Mouse (Mus musculus) G1E-ER4 (cell line): ENCODE data around the gene Olfr1186. TPM values are rescaled to one million over a fixed set of nuclear protein-coding genes. Genes with fewer than 3 reads are reported as not detected.

ENCODE experiments used
- GATA1 ChIP-seq: IDR thresholded peaks from one replicate; pipeline ENCODE4 v1.8.0; 2012; ENCODE audit warnings: low read length, inconsistent platforms
- polyA plus RNA-seq: library from polyadenylated mRNA; stranded (reverse); fragments of >175 nt; gene quantifications from 2 replicates; pipeline ENCODE4 v1.2.3, GENCODE M21; 2012

Gene Olfr1186
- polyA plus RNA-seq = not detected in 2 replicates

DNA sequence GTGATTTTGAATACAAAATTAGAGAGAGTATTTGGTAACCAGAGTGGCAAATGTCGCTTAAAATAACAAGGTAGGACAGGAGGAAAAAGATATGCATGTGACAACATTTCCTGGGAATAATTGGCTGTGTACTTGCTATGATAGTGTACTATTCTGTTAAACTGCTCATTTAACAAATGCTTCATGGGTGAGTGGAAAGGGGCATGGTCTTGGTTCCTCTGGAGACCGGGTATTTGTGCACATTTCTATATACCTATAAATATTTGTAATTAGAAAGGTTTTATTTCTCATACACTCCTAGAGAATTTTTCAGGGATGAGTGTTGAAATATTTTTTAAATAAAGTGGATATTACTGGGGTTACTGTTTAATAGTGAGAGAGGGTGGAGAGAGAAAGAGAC lies at the start of gene Olfr1186:
Gene Olfr1186 (plus strand): TSS at position 301 of the 400 bp plus-strand sequence.
- TF ChIP-seq GATA1 = no peak

DNA sequence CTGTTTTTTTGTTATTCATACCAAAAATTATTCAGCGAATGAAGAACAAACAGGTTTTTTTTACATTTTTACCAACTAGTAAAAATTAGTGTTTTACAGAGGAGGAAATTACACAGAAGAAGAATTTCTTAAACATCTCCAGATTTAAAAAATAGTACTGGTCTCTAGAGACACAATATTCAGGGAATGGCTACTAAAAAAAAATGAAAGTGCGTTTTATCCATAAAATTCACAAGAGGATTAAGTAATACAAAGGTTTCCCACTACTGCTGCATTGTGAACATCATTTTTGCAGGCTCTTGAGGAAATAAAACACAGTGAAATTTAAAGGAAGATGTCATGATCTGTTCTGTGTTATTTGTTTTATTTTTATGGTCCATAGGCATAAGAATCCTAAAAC lies 35.1 kb upstream of the Olfr1186 start, which contains the start of gene Olfr1184:
Gene Olfr1184 (plus strand): TSS at position 301 of the 400 bp plus-strand sequence.
- no peak for TF ChIP-seq GATA1

DNA sequence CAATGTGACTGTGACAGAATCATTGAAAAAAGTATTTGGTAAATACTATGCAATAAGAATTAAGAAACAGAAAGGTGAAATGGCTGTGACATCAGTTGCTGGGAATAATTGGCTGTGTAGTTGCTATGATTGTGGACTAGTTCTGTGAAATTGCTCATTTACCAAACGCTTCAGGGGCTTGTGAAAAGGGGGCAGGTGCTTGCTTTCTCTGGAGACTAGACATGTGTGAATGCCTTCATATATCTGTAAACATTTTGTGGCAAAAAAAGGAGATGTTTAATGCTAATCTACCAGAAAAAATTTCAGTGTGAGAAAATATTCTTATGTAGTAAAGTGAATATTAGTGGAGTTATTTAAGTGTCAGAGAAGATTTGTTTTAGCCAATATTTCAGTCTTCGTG lies 25.3 kb upstream of the Olfr1186 start, which contains the start of gene Olfr1185-ps1:
Gene Olfr1185-ps1 (plus strand): TSS at position 301 of the 400 bp plus-strand sequence.
- TF ChIP-seq GATA1 = no peak

DNA sequence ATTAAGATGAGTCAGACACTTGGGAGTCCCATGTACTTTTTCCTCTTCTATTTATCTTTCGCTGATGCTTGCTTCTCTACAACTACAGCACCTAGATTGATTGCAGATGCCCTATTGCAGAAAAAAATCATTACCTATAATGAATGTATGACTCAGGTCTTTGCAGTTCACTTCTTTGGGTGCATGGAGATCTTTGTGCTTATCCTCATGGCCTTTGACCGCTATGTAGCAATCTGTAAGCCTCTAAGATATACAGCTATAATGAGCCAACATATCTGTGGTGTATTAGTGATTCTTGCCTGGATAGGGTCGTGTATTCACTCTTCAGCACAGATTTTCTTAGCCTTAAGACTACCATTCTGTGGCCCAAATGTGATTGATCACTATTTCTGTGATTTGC lies 7.4 kb downstream of the Olfr1186 start:
- TF ChIP-seq GATA1 = no peak

DNA sequence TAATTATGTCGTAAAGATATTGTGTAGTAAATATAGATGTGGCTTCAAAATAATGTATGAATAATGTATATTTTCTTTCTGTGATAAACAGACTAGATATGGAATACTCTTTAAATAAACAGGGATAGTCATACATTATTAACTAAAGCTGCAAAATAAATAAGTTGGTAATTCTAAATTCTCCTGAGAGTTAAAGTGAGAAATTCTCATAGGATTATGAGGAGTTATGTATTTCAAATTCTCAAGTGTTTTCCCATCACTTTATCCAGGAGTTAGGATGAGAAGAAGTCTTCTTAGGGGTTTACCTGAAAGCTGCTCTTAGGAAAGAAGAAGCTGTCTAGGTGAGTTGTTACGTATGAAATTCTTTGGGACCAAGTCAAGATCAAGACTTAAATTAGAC lies 38.3 kb downstream of the Olfr1186 start, which contains the start of gene Olfr1188:
Gene Olfr1188 (plus strand): TSS at position 301 of the 400 bp plus-strand sequence.
- no peak for TF ChIP-seq GATA1

Other genes with a start within 250 kb of the Olfr1186 start
- not detected in 2 replicates for gene Olfr1173, start 238.7 kb upstream of the Olfr1186 start, polyA plus RNA-seq
- not detected in 2 replicates for gene Olfr1174-ps, start 203.4 kb upstream of the Olfr1186 start, polyA plus RNA-seq
- not detected in 2 replicates for gene Olfr1175-ps, start 191.3 kb upstream of the Olfr1186 start, polyA plus RNA-seq
- gene Olfr1176, start 181.8 kb upstream of the Olfr1186 start, polyA plus RNA-seq = not detected in 2 replicates
- gene Olfr1177-ps, start 172.1 kb upstream of the Olfr1186 start, polyA plus RNA-seq = not detected in 2 replicates
- gene Olfr1178, start 131.5 kb upstream of the Olfr1186 start, polyA plus RNA-seq = not detected in 2 replicates
- not detected in 2 replicates for gene Olfr1179, start 112.1 kb upstream of the Olfr1186 start, polyA plus RNA-seq
- not detected in 2 replicates for gene Olfr1180, start 99.4 kb upstream of the Olfr1186 start, polyA plus RNA-seq
- not detected in 2 replicates for gene Olfr1181, start 92.4 kb upstream of the Olfr1186 start, polyA plus RNA-seq
- not detected in 2 replicates for gene Gm13757, start 69.4 kb upstream of the Olfr1186 start, polyA plus RNA-seq
- not detected in 2 replicates for gene Olfr1183, start 63.7 kb upstream of the Olfr1186 start, polyA plus RNA-seq
- not detected in 2 replicates for gene Olfr1184, start 35.0 kb upstream of the Olfr1186 start, polyA plus RNA-seq
- not detected in 2 replicates for gene Olfr1185-ps1, start 25.2 kb upstream of the Olfr1186 start, polyA plus RNA-seq
- gene Olfr1188, start 38.4 kb downstream of the Olfr1186 start, polyA plus RNA-seq = not detected in 2 replicates
- not detected in 2 replicates for gene Olfr1189, start 67.9 kb downstream of the Olfr1186 start, polyA plus RNA-seq
- gene Olfr1191-ps1, start 122.0 kb downstream of the Olfr1186 start, polyA plus RNA-seq = not detected in 2 replicates
- gene Olfr1192-ps1, start 130.0 kb downstream of the Olfr1186 start, polyA plus RNA-seq = not detected in 2 replicates
- gene Olfr1193, start 157.1 kb downstream of the Olfr1186 start, polyA plus RNA-seq = not detected in 2 replicates
- gene Olfr1195, start 170.6 kb downstream of the Olfr1186 start, polyA plus RNA-seq = not detected in 2 replicates
- gene Olfr1196, start 186.0 kb downstream of the Olfr1186 start, polyA plus RNA-seq = not detected in 2 replicates
- gene Olfr1197, start 213.8 kb downstream of the Olfr1186 start, polyA plus RNA-seq = not detected in 2 replicates
- gene Olfr1198, start 232.8 kb downstream of the Olfr1186 start, polyA plus RNA-seq = not detected in 2 replicates
- gene Olfr1199, start 241.9 kb downstream of the Olfr1186 start, polyA plus RNA-seq = not detected in 2 replicates